Mouse (Mus musculus): ENCODE data around the gene Cfdp1.

- no peak for TF ChIP-seq CTCF (IDR thresholded peaks at IDR 0.05; ENCODE audit: borderline replicate concordance, insufficient read depth, low read length)
- peak; percentile 71 for TF ChIP-seq POLR2A (IDR thresholded peaks at IDR 0.05; ENCODE audit: low read depth, low read length)
Observed at GRCm38 (mm10) chr8:111732004-111732403, 122.1 kb downstream of the Cfdp1 start.
